Comparison of ENCODE assay signal across 18 mouse cellular contexts in the genomic region with DNA sequence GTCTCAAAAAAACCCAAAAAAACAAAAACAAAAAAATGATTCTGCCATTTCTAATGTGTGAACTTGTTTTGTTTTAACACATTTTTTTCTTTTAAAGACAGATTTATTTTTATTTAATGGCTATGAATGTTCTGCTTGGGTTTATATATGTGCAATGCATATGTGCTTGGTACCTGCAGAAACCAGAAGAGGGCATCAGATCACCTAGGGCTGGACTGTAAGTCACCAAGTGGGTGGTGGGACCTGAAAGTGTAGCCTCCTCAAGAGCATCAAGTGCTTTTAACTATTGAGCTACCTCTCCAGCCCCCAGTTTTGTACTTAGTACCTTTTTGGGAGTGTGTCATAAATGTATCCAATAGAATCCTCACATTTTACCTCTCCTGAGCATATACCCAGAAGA. TPM values are rescaled to one million over a fixed set of nuclear protein-coding genes. Genes with fewer than 3 reads are reported as not detected.
DNase-seq lines count a peak whose midpoint lies in the region; ATAC-seq and TF ChIP-seq lines count a peak whose summit lies in the region.
"Had no signal": no experiment of that assay in that cellular context is flagged by ENCODE, and none has a peak within 500 bp of the region (broad histone marks: within the 10 kb centered on the region; RNA-seq: fewer than 3 reads in every experiment).

No protein-coding gene starts in this region.

- no peak for ATAC-seq in lung, postnatal 0 days
- ATAC-seq in hindbrain, embryonic 11.5 days (ENCODE audit: low FRiP score), result no peak
- ATAC-seq: forebrain, embryonic 16.5 days; inflammation-experienced regulatory T-cells, adult 6 months; midbrain, embryonic 13.5 days had no signal

- no peaks in the 10 kb centered on the region for H3K27me3 ChIP-seq in lung, postnatal 0 days (replicated peaks; ENCODE audit: insufficient read depth, low read length)
- no peaks in the 10 kb centered on the region for H3K27me3 ChIP-seq in hindbrain, embryonic 11.5 days (ENCODE audit: control insufficient read depth, insufficient read depth, low read length)
- H3K27me3 ChIP-seq: limb, embryonic 13.5 days; midbrain, embryonic 13.5 days; neural tube, embryonic 13.5 days had no signal

- no peak overlapping the region for H3K9ac ChIP-seq in lung, postnatal 0 days (replicated peaks; ENCODE audit: low read depth)
- H3K9ac ChIP-seq in hindbrain, embryonic 11.5 days (ENCODE audit: low read depth, low read length), result no peak overlapping the region
- H3K9ac ChIP-seq: limb, embryonic 13.5 days; midbrain, embryonic 13.5 days; neural tube, embryonic 13.5 days had no signal

- 0 out of 2 replicates have a peak, but pooled peaks cover 3% of the 10 kb centered on the region for H3K36me3 ChIP-seq in lung, postnatal 0 days (ENCODE audit: insufficient read depth, low read length)
- H3K36me3 ChIP-seq in hindbrain, embryonic 11.5 days (ENCODE audit: control insufficient read depth, insufficient read depth, low read length), result no peaks in the 10 kb centered on the region

- TF ChIP-seq CTCF in gastrocnemius, adult 2 months (IDR thresholded peaks at IDR 0.05), result peak; percentile 12; the same call in 1 of the 2 replicates
- peak; percentile 35; the same call in 1 of the 2 replicates for TF ChIP-seq CTCF in lung, postnatal 0 days (IDR thresholded peaks at IDR 0.05)

- intact Hi-C loops in gastrocnemius, adult 2 months (cut with DNase I), result no loop called here

- H3K9me3 ChIP-seq in lung, postnatal 0 days (ENCODE audit: low read length), result no peaks in the 10 kb centered on the region
- H3K9me3 ChIP-seq in hindbrain, embryonic 11.5 days (ENCODE audit: control insufficient read depth, low read length), result no peaks in the 10 kb centered on the region
- H3K9me3 ChIP-seq: limb, embryonic 13.5 days; midbrain, embryonic 13.5 days; neural tube, embryonic 13.5 days had no signal

- no peak overlapping the region for H3K4me2 ChIP-seq in lung, postnatal 0 days (replicated peaks; ENCODE audit: low read depth, low read length)
- no peak overlapping the region for H3K4me2 ChIP-seq in hindbrain, embryonic 11.5 days (replicated peaks; ENCODE audit: low read depth, low read length)
- H3K4me2 ChIP-seq: limb, embryonic 13.5 days; midbrain, embryonic 13.5 days; neural tube, embryonic 13.5 days had no signal

- H3K4me3 ChIP-seq in gastrocnemius, adult 2 months, result no peak overlapping the region
- H3K4me3 ChIP-seq in lung, postnatal 0 days (ENCODE audit: low read depth, low read length), result no peak overlapping the region
- H3K4me3 ChIP-seq in hindbrain, embryonic 11.5 days (ENCODE audit: low read depth, low read length), result no peak overlapping the region
- H3K4me3 ChIP-seq: limb, embryonic 13.5 days; midbrain, embryonic 13.5 days; neural tube, embryonic 13.5 days had no signal

- H3K4me1 ChIP-seq in lung, postnatal 0 days (ENCODE audit: insufficient read depth, low read depth, low read length), result no peaks in the 10 kb centered on the region
- no peaks in the 10 kb centered on the region for H3K4me1 ChIP-seq in hindbrain, embryonic 11.5 days (replicated peaks; ENCODE audit: control insufficient read depth, insufficient read depth, low read length)
- H3K4me1 ChIP-seq: limb, embryonic 13.5 days; midbrain, embryonic 13.5 days; neural tube, embryonic 13.5 days had no signal

- H3K27ac ChIP-seq in gastrocnemius, adult 2 months, result no peak overlapping the region
- H3K27ac ChIP-seq in lung, postnatal 0 days (ENCODE audit: low read length), result no peak overlapping the region
- no peak overlapping the region for H3K27ac ChIP-seq in hindbrain, embryonic 11.5 days (ENCODE audit: low read depth, low read length)
- H3K27ac ChIP-seq: limb, embryonic 13.5 days; midbrain, embryonic 13.5 days; neural tube, embryonic 13.5 days had no signal

- no peak for TF ChIP-seq EP300 in lung, postnatal 0 days (IDR thresholded peaks at IDR 0.05)

- no peak for DNase-seq in gastrocnemius, adult 2 months
- DNase-seq in gastrocnemius, postnatal 25 days, result no peak
- DNase-seq in lung, postnatal 0 days (ENCODE audit: low spot score), result no peak
- DNase-seq in lung, postnatal 14 days, result no peak
- DNase-seq in brain, adult 2 months (ENCODE audit: low read depth, low spot score), result peak; percentile 51
- peak; percentile 23 for DNase-seq in thymus, postnatal 25 days
- DNase-seq in embryo, embryonic 11 days, result no peak
- DNase-seq in hindbrain, embryonic 11.5 days (ENCODE audit: low spot score), result no peak
- DNase-seq: adrenal gland, adult 8-10 months; kidney, postnatal 25 days had no signal

RNA-seq across cellular contexts. Expression of gene Bcl2l15, which starts 4.9 kb away (rescaled TPM):
- total RNA-seq in gastrocnemius, adult 2 months (2021), result under 1 TPM; 0.23 to 0.73 TPM
- under 1 TPM; 0.56 to 0.70 TPM for total RNA-seq in gastrocnemius, postnatal 25 days (2021)
- polyA plus RNA-seq in lung, postnatal 0 days (2015; fragmentation: Nextera tagmentation; extraction: Ambion mirVana), result 0.31 and 0.88 TPM in 2 replicates
- polyA plus RNA-seq in hindbrain, embryonic 11.5 days (2014; fragmentation: Nextera tagmentation; extraction: Ambion mirVana), result 0.18 and 0.65 TPM in 2 replicates
- polyA plus RNA-seq: lung, embryonic 16.5 days had no signal

RNA-seq across cellular contexts. Expression of gene Gm43064, which starts 18.2 kb away (rescaled TPM):
- total RNA-seq in gastrocnemius, adult 2 months (2021), result under 1 TPM; 0.46 to 0.47 TPM
- under 1 TPM; 0.29 to 0.43 TPM for total RNA-seq in gastrocnemius, postnatal 25 days (2021)
- 0.31 TPM in 1 of 2 replicates, not detected in the other for polyA plus RNA-seq in lung, postnatal 0 days (2015; fragmentation: Nextera tagmentation; extraction: Ambion mirVana)
- polyA plus RNA-seq in hindbrain, embryonic 11.5 days (2014; fragmentation: Nextera tagmentation; extraction: Ambion mirVana), result 0.14 and 0.37 TPM in 2 replicates
- total RNA-seq: adrenal gland, adult 8-10 months; common myeloid progenitor, adult 5-6 weeks had no signal
- polyA plus RNA-seq: C2C12; midbrain, embryonic 13.5 days had no signal

RNA-seq across cellular contexts. Expression of gene Ap4b1, which starts 18.2 kb away (rescaled TPM):
- total RNA-seq in gastrocnemius, adult 2 months (2021), result 1 to 10 TPM; 7.1 to 8.8 TPM
- total RNA-seq in gastrocnemius, postnatal 25 days (2021), result 10 to 100 TPM in 1 of 2 experiments, 1 to 10 TPM in 1; 7.0 to 11.5 TPM
- polyA plus RNA-seq in lung, postnatal 0 days (2015; fragmentation: Nextera tagmentation; extraction: Ambion mirVana), result 15.1 and 16.3 TPM in 2 replicates
- polyA plus RNA-seq in hindbrain, embryonic 11.5 days (2014; fragmentation: Nextera tagmentation; extraction: Ambion mirVana), result 24.7 and 25.2 TPM in 2 replicates

RNA-seq across cellular contexts. Expression of gene Dclre1b, which starts 18.3 kb away (rescaled TPM):
- 1 to 10 TPM; 6.4 to 8.6 TPM for total RNA-seq in gastrocnemius, adult 2 months (2021)
- total RNA-seq in gastrocnemius, postnatal 25 days (2021), result 1 to 10 TPM; 2.8 to 5.0 TPM
- 15.6 and 18.0 TPM in 2 replicates for polyA plus RNA-seq in lung, postnatal 0 days (2015; fragmentation: Nextera tagmentation; extraction: Ambion mirVana)
- polyA plus RNA-seq in hindbrain, embryonic 11.5 days (2014; fragmentation: Nextera tagmentation; extraction: Ambion mirVana), result 31.4 and 40.3 TPM in 2 replicates

RNA-seq across cellular contexts. Expression of gene Ptpn22, which starts 32.0 kb away (rescaled TPM):
- total RNA-seq in gastrocnemius, adult 2 months (2021), result under 1 TPM; 0.18 to 0.42 TPM
- under 1 TPM; 0.20 to 0.80 TPM for total RNA-seq in gastrocnemius, postnatal 25 days (2021)
- polyA plus RNA-seq in lung, postnatal 0 days (2015; fragmentation: Nextera tagmentation; extraction: Ambion mirVana), result 1.5 and 2.4 TPM in 2 replicates
- 0.08 TPM in 1 of 2 replicates, not detected in the other for polyA plus RNA-seq in hindbrain, embryonic 11.5 days (2014; fragmentation: Nextera tagmentation; extraction: Ambion mirVana)

Comparison
In these comparisons a context has a peak if more than half of its experiments do, and no peak if none do; other contexts are left out.
1. DNase-seq: peak in brain, adult 2 months (single experiment) and thymus, postnatal 25 days (single experiment); none in gastrocnemius, adult 2 months (single experiment), gastrocnemius, postnatal 25 days (single experiment), lung, postnatal 0 days (single experiment), lung, postnatal 14 days (single experiment), embryo, embryonic 11 days (single experiment) and hindbrain, embryonic 11.5 days (single experiment).